Mouse (Mus musculus) limb, embryonic 15.5 days (tissue): Measurements from ENCODE around the gene Baiap3. TPM values are rescaled to one million over a fixed set of nuclear protein-coding genes. Genes with fewer than 3 reads are reported as not detected.
"Not testable (repeated sequence)": the region's sequence is repeated elsewhere in the genome, so short reads cannot be mapped to it uniquely, and the experiment has no call there.

ENCODE experiments used
- ATAC-seq: fragments of 200-750 bp; cut with Nextera tagmentation; 2 replicates; pipeline ENCODE4 v1.8.0; 2017; ENCODE audit warnings: low read depth, moderate TSS enrichment; ENCODE audit not compliant: insufficient number of reproducible peaks, low FRiP score, low TSS enrichment
- H3K27ac ChIP-seq: fragments of 300-500 bp; sonication (generic); 2 replicates; pipeline ENCODE4 v1.5.1; 2015; ENCODE audit warnings: moderate library complexity, mild to moderate bottlenecking, inconsistent platforms
- H3K27me3 ChIP-seq: fragments of 300-500 bp; sonication (generic); 2 replicates; pipeline ENCODE4 v1.6.1; 2015; ENCODE audit warnings: inconsistent platforms
- H3K36me3 ChIP-seq: fragments of 300-500 bp; sonication (generic); 2 replicates; pipeline ENCODE4 v1.6.1; 2015; ENCODE audit warnings: inconsistent platforms
- H3K4me1 ChIP-seq: fragments of 300-500 bp; sonication (generic); 2 replicates; pipeline ENCODE4 v1.6.1; 2015; ENCODE audit warnings: inconsistent platforms
- H3K4me2 ChIP-seq: fragments of 300-500 bp; sonication (generic); 2 replicates; pipeline ENCODE4 v1.6.1; 2015; ENCODE audit warnings: mild to moderate bottlenecking, inconsistent platforms
- H3K4me3 ChIP-seq: fragments of 300-500 bp; sonication (generic); 2 replicates; pipeline ENCODE4 v1.5.1; 2015; ENCODE audit warnings: mild to moderate bottlenecking, inconsistent platforms
- H3K9ac ChIP-seq: fragments of 300-500 bp; sonication (generic); 2 replicates; pipeline ENCODE4 v1.6.1; 2015; ENCODE audit warnings: inconsistent platforms
- H3K9me3 ChIP-seq: fragments of 300-500 bp; sonication (generic); 2 replicates; pipeline ENCODE4 v1.6.1; 2016; ENCODE audit warnings: inconsistent platforms
- WGBS: fragments of 180-500 bp; shearing (Covaris S2); methylation state at CpG from one replicate; pipeline ENCODE4 v1.1.7; 2015; 5-methylcytosine and 5-hydroxymethylcytosine counted together
- polyA plus RNA-seq: library from polyadenylated mRNA; unstranded; fragments of >200 nt; fragmentation: Nextera tagmentation; extraction: Ambion mirVana; gene quantifications from 2 replicates; pipeline ENCODE4 v1.2.1, GENCODE M21; 2015

Baiap3 gene
- polyA plus RNA-seq, 1 experiment from 2014 or later = 0.46 TPM

DNA sequence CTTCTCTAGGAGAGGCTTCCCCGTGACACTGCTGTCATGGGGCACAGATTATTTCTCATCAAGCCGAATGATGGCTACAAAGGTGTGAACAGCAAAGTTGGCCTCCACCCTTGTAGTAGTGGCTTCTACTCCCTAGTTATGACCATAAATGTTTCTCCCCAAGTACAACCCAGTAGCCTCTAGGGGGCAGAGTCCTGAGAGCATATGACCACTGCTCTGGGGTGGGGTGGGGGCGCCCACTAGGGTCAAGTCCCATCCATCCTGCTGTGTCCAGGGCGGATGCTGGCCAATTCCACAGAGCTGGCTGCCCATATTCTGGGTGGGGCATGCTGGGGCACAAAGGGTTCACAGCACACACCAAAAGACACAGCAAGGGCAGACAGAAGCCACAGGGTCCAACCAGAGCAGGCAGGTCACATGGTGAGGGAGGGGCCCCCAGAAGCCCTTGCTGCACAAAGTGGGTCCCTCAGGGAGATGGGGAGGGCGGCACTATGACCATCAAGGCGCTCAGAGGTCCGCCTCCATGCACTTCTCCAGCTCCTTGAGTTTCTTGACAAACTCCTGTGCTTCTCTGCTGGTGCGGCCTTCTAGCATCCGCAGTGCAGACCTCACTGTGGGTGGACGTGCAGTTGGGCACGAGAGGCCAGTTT, 12.9 kb downstream of the Baiap3 start:
- ATAC-seq = no peak
- H3K4me1 ChIP-seq = peaks cover 23% of the 10 kb centered on the region
- no peak overlapping the region for H3K4me2 ChIP-seq
- 90% methylated on average over 11 of the region's 11 CpGs for WGBS
- no peaks in the 10 kb centered on the region for H3K9me3 ChIP-seq
- no peak overlapping the region for H3K9ac ChIP-seq
- no peak overlapping the region for H3K27ac ChIP-seq
- no peak overlapping the region for H3K4me3 ChIP-seq
- no peaks in the 10 kb centered on the region for H3K27me3 ChIP-seq
- peaks cover 23% of the 10 kb centered on the region for H3K36me3 ChIP-seq

DNA sequence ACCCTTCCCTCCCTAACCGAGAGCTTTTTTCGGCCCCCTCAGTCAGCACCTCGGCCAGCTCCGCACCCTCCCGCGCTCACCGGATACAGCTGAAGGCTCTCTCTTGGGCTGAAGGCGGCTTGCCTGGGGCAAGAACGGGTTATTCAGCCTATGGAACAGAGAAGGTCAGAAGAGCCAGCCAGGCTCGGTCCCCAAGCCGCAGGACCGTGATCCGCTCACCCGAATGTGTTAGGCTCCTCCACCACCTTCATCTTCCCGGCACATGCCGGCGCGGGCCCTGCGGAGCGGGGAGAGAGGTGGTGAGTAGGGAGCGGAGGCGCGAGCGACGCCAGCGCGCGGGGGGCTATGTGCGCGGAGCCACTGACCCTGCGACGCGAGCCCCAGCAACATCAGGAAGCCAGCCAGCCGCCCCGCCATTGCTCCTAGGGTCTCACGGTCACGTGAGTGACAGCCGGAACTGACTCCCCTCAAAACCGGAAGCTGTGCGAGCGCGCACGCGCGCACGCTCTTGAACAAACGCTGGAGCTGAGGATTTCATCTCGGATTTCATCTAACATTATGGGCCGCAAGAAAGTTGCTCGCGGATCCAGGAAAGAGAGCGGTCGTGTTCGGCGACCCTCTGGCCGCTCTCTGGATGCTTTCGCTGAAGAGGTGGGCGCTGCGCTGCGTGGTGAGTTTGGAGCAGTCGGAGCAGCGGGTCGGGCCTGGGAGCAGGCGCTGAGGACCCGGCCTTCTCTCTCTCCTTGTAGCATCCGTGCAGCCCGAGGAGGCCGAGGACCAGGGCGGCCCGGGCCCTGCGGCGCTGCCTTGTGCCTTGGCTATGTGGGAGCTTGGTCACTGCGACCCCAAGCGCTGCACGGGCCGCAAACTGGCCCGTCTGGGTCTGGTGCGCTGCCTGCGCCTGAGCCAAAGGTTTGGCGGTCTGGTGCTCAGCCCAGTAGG, 16.2 kb downstream of the Baiap3 start, which contains the start of the genes Gnptg and Tsr3:
Gene Gnptg, minus strand, starts transcription at position 430 of the 942 bp plus-strand sequence.
Gene Tsr3, plus strand, starts transcription at position 476 of the 942 bp plus-strand sequence.
- Histone ChIP-seq H3K4me3 (peak within 1 kb of the TSS; percentile 99), H3K9ac (peak within 1 kb of the TSS; percentile 90), H3K9me3 (no peaks in the 10 kb centered on the region), H3K4me2 (peak within 1 kb of the TSS; percentile 93), H3K27ac (peak within 1 kb of the TSS; percentile 92), H3K27me3 (no peaks in the 10 kb centered on the region), H3K4me1 (peaks cover 23% of the 10 kb centered on the region), H3K36me3 (peaks cover 34% of the 10 kb centered on the region)
- ATAC-seq = peak; percentile 80; the same call in 1 of the 2 replicates
- WGBS = under 1% methylated on average over 80 of the region's 80 CpGs

DNA sequence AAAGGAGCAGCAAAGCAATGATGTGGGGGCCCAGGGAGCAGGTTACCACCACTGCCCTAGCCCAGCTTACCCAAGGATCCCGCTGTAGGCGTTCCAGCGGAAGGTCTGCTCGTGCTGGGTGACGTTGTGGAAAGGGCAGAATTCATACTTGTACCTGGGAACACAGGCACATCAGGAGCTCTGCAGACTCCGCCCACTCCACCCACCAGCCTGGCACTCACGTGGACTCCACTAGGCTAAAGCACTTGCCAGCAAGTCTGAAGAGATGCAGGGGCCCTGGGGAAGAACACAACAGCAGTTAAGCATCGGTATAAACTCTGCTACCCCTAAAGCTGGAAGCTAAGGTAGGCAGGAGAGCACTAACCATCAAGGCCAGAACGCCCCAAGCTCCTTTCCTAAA, 20.5 kb downstream of the Baiap3 start:
- Histone ChIP-seq H3K4me3 (no peak overlapping the region), H3K9ac (no peak overlapping the region), H3K4me2 (no peak overlapping the region), H3K27ac (no peak overlapping the region), H3K4me1 (peaks cover 10% of the 10 kb centered on the region), H3K9me3 (no peaks in the 10 kb centered on the region), H3K36me3 (peaks cover 28% of the 10 kb centered on the region), H3K27me3 (no peaks in the 10 kb centered on the region)
- WGBS = 77% methylated on average over 9 of the region's 9 CpGs
- no peak for ATAC-seq

DNA sequence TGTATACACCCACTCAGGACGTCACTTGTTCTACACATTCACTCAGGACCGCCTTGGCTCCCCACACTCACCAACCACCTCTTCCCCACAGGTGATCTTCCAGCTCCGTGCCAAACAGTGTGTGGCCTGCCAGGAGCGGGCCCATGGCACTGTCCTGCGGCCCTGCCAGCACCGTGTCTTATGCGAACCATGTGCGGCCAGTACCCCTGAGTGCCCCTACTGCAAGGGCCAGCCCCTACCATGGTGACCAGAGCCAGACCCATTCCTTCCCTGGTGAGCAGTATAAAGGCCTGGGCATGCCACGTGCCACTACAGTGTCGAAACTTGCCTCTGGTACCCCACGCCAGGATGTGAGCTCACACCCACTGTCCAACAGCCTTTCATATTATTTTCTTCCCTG, 24.5 kb downstream of the Baiap3 start:
- H3K4me1 ChIP-seq, H3K27ac ChIP-seq, ATAC-seq, H3K9ac ChIP-seq, H3K4me3 ChIP-seq, H3K27me3 ChIP-seq, H3K4me2 ChIP-seq, H3K9me3 ChIP-seq: not testable (repeated sequence)
- 95% methylated on average over 8 of the region's 11 CpGs for WGBS
- H3K36me3 ChIP-seq = peaks cover 60% of the 10 kb centered on the region

DNA sequence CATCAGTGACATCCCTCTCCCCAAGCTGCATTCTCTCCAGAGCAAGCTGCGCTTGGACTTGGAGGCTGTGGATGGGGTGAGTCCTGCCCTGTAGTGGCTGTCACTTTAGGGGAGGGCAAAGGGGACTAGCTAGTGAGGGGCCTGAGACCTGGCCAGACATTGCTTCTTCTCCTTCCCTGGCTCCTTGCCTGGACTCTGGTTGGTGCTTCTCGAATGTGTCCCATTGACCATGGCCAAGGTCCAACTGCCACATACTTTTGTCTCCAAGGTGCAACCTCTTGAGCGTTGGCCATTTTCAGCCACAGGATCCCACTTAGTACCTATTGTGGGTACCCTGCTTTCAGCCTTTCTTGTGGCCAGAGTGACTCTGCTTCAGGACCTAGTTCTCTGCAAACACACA, 25.5 kb downstream of the Baiap3 start:
- H3K27ac ChIP-seq = no peak overlapping the region

DNA sequence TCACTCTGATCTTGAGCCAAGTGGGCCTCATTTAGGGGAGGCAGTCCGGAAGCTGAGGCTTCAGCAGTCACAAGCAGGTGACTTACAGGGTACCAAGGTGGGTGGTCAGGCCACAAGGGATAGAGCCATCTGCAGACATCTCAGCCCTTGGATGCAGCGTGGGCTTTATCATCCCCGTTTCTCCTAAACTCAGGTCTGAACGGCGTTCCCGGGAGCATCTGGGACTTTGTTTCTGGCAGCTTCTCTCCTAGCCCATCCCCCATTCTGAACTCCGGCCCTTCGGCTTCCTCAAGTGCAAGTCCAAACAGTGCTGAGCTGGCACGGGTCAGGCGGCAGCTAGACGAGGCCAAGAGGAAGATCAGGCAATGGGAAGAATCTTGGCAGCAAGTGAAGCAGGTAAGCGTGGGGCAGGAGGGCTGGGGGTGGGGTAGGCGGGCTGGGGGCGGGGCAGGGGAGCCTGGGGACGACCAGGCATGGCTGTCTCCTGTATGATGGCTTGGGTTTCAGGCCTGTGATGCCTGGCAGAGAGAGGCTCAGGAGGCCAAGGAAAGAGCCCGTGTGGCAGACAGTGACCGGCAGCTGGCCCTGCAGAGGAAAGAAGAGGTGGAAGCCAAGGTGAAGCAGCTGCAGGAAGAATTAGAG, 26.0 kb downstream of the Baiap3 start:
- H3K9ac ChIP-seq, ATAC-seq, H3K4me1 ChIP-seq, H3K9me3 ChIP-seq, H3K27me3 ChIP-seq, H3K4me3 ChIP-seq, H3K27ac ChIP-seq, H3K4me2 ChIP-seq: not testable (repeated sequence)
- H3K36me3 ChIP-seq = peaks cover 63% of the 10 kb centered on the region
- WGBS = 70% methylated on average over 16 of the region's 17 CpGs

More for the DNA sequence above, 25.5 kb downstream of the Baiap3 start:
- H3K9me3 ChIP-seq = no peaks in the 10 kb centered on the region
- 98% methylated on average over 3 of the region's 3 CpGs for WGBS
- no peak overlapping the region for H3K9ac ChIP-seq
- H3K4me1 ChIP-seq = no peaks in the 10 kb centered on the region
- H3K4me2 ChIP-seq = no peak overlapping the region
- peaks cover 64% of the 10 kb centered on the region for H3K36me3 ChIP-seq
- ATAC-seq = no peak
- H3K4me3 ChIP-seq = no peak overlapping the region
- H3K27me3 ChIP-seq = no peaks in the 10 kb centered on the region

DNA sequence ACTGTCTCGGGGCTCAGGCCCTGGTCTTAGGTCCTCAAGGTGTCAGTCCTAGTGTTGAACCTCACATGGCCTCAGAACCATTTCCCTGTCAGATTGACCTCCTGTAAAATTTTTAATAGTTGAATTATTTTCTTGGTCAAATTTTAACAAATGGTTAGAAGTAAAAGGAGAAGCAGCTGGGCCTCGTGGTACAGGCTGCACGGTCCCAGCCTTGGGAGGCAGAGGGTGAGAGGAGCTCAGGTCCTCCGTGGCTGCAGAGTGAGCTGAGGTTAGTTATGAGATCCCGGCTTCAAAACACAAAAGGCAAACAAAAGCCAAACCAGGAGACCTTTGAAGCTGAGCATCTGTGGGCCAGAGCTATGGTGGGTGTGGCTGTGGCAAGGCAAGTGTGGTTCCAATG, 28.2 kb downstream of the Baiap3 start:
- Histone ChIP-seq H3K4me2 (no peak overlapping the region), H3K4me3 (no peak overlapping the region), H3K27ac (no peak overlapping the region), H3K9ac (no peak overlapping the region), H3K36me3 (peaks cover 62% of the 10 kb centered on the region), H3K4me1 (no peaks in the 10 kb centered on the region), H3K9me3 (no peaks in the 10 kb centered on the region), H3K27me3 (no peaks in the 10 kb centered on the region)
- ATAC-seq = no peak
- 81% methylated on average over 5 of the region's 5 CpGs for WGBS

DNA sequence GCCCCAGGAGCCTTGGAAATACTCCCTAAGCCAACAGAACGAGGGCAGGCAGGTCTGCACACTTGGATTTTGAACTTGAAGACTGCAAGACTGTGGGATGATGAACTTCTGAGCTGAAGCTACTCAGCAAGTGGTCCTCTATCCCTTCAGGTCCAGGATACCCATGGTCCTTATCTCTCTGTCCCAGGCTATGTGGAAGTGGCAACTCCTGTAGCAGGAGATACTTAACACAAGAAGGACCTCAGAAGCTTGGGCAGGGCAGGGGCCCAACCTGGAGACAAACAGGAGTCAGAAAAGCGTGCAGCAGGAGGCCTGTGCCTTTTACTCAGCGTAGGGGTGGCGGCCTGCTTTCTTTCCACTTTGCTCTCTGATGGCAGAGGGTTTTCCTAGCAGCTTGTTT, 30.5 kb downstream of the Baiap3 start:
- Histone ChIP-seq H3K27ac (no peak overlapping the region), H3K9me3 (no peaks in the 10 kb centered on the region), H3K36me3 (peaks cover 54% of the 10 kb centered on the region), H3K4me2 (no peak overlapping the region), H3K4me1 (peaks cover 16% of the 10 kb centered on the region), H3K27me3 (no peaks in the 10 kb centered on the region), H3K4me3 (no peak overlapping the region), H3K9ac (no peak overlapping the region)
- 84% methylated on average over 4 of the region's 4 CpGs for WGBS
- no peak for ATAC-seq

DNA sequence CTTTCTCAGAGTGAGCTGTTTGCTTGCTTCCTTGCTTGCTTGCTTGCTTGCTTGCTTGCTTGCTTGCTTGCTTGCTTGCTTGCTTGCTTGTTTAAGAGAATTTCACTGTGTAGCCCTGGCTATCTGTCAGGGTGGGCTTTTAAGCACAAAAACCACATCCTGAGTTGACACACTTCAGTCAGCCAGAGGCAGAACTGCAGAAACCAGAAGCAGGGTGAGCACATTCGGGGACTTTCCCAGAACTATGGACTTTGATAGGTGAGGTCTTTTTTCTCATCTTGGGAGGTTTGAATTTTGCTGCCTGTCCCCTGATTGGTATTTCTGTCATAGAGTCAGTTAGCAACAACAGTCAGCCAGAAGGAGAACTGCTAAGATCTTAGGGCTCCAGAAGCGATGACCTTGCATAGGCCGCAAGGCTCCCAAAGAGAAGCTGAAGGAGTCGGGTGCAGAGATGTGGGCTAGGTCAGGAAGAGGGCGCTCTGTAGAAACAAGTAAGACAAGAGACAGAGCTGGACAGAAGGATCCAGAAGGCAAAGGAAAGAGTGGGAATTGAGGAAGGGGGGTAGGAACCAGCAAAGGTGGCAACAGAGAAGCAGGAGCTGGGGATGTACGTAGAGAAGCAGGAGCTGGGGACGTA, 31.5 kb downstream of the Baiap3 start:
- H3K4me3 ChIP-seq = no peak overlapping the region
- no peak overlapping the region for H3K4me2 ChIP-seq
- H3K27me3 ChIP-seq = no peaks in the 10 kb centered on the region
- H3K27ac ChIP-seq = no peak overlapping the region
- H3K9ac ChIP-seq = no peak overlapping the region
- ATAC-seq = no peak
- peaks cover 54% of the 10 kb centered on the region for H3K36me3 ChIP-seq
- no peaks in the 10 kb centered on the region for H3K9me3 ChIP-seq
- peaks cover 16% of the 10 kb centered on the region for H3K4me1 ChIP-seq
- 88% methylated on average over 7 of the region's 7 CpGs for WGBS

DNA sequence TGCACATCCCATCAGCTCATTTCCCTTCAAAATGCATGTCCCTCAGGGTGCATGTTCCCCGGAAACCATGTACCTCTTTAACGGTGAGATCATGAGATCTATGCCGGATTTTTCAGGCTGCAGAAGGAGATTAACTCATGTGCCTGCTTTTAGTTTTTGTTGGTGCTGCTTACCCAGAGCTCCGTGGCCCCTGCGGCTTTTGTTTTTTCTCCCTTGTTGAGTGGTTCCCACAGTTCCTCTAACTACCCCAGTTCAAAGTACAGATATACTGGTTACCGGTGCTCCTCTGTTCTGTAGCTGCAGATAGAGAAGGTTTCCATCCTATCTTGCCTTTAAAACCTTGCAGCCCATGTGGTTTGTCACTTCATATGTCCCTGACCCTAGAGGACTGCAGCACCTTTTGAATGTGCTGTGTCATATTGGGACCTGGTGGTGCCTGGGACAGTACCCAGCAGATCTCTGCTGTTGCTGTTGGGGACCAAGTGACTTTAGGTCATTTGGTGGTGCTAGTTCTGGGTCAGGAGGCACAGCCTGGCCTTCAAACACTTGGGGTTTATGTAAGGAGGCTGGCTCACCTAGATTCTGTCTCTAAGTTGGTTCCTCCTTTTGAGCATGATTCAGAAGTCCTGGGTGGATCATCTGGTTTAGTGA, 33.1 kb downstream of the Baiap3 start:
- ATAC-seq = no peak
- no peaks in the 10 kb centered on the region for H3K27me3 ChIP-seq
- H3K27ac ChIP-seq = peak overlapping the region; percentile 43; the same call in 1 of the 2 replicates
- H3K9me3 ChIP-seq = no peaks in the 10 kb centered on the region
- peak overlapping the region; percentile 23 for H3K4me3 ChIP-seq
- 41% methylated on average over 6 of the region's 6 CpGs for WGBS
- peak overlapping the region; percentile 39 for H3K4me2 ChIP-seq
- peaks cover 16% of the 10 kb centered on the region for H3K4me1 ChIP-seq
- H3K9ac ChIP-seq = no peak overlapping the region
- peaks cover 54% of the 10 kb centered on the region for H3K36me3 ChIP-seq

DNA sequence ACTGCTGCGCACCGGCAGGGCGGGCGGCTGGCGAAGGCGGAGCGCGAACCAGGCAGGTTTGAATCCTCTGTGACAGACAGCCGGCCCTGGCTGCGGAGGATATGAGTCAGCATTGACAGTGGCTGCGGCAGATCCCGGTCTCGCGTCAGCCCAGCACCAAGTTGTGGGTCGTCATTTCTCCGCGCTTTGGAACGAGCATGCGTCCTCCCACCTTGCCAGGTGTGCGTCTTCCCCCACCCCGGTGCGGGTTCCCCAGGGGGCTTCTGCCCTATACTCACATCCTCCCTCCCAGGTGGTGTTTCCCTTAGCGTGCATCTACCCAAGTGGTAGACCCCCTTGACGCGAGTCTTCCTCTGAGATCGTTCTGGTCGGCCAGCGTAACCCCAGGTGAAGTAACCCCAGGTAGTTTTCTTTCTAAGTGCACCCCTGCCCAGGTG, 33.6 kb downstream of the Baiap3 start:
- WGBS = 13% methylated on average over 14 of the region's 28 CpGs
- Histone ChIP-seq H3K4me1 (peaks cover 16% of the 10 kb centered on the region), H3K4me2 (peak overlapping the region; percentile 65), H3K4me3 (peak overlapping the region; percentile 39), H3K36me3 (peaks cover 54% of the 10 kb centered on the region), H3K27ac (peak overlapping the region; percentile 43; the same call in 1 of the 2 replicates)
- not testable (repeated sequence) for H3K9me3 ChIP-seq, H3K9ac ChIP-seq, H3K27me3 ChIP-seq
- ATAC-seq = peak; percentile 70; the same call in 1 of the 2 replicates
